Mouse (Mus musculus): ENCODE results near the gene Tmeff1.

GRCm38 (mm10) chr4:48581993-48582392 lies 3.0 kb upstream of the Tmeff1 start:
- TF ChIP-seq EP300 (IDR thresholded peaks at IDR 0.05) (no peak), CTCF (IDR thresholded peaks at IDR 0.05) (no peak)

All from lung, postnatal 0 days (tissue).